Mouse (Mus musculus) lung, postnatal 10 days (tissue): ENCODE results near the gene Snx15.

Experiments
- DNase-seq: peaks from one replicate; pipeline ENCODE4 v3.0.0; 2021

The Snx15 gene

GRCm38 (mm10) chr19:6069851-6070250 is 58.3 kb downstream of the Snx15 start:
- no peak for DNase-seq
